Mouse (Mus musculus) yolk sac, embryonic 10.5 days (tissue): ENCODE results near the gene Ccdc124.

Source experiments
- DNase-seq: peaks from one replicate; pipeline ENCODE4 v3.0.0-alpha.2; 2017; ENCODE audit warnings: low spot score

Gene Ccdc124

GRCm38 (mm10) chr8:70821399-70821962 lies 52.3 kb downstream of the Ccdc124 start:
- DNase-seq, result peak; percentile 38

GRCm38 (mm10) chr8:70820101-70820935 lies 53.4 kb downstream of the Ccdc124 start:
- DNase-seq, result peak; percentile 64
